Mouse (Mus musculus): ENCODE measurements around the gene Pxn. TPM values are rescaled to one million over a fixed set of nuclear protein-coding genes. Genes with fewer than 3 reads are reported as not detected.

Gene Pxn
- polyA plus RNA-seq, 1 experiment from 2014 or later: 18.3 TPM

- ATAC-seq: no peak
- H3K4me2 ChIP-seq (replicated peaks): no peak overlapping the region
- 54% methylated on average over 12 of the region's 12 CpGs for WGBS
Observed at GRCm38 (mm10) chr5:115524471-115524870, 18.0 kb downstream of the Pxn start.

DNA sequence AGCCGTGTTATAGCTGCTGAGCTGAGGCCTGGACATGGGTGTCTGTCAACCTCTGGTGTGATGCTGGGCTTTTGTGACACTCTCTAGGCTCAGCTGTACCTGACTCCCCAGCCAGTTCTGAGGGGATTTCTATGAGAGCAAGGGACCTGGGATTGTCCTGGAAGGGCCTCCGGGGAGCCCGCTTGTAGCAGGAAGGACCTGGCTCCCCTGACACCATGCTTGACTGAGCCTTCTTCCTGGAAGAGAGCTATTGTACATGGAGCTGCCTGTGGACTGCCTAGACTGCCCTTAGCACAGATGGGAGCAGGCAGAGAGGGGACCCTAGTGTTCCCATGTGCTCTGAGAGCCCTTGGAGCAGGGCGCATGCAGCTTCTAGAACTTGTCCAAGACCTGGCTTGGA lies 18.9 kb downstream of the Pxn start:
- Histone ChIP-seq H3K36me3 (no peaks in the 10 kb centered on the region), H3K27me3 (no peaks in the 10 kb centered on the region), H3K9me3 (no peaks in the 10 kb centered on the region), H3K4me2 (replicated peaks) (no peak overlapping the region), H3K4me3 (replicated peaks) (no peak overlapping the region), H3K4me1 (replicated peaks) (peaks cover 19% of the 10 kb centered on the region), H3K27ac (no peak overlapping the region), H3K9ac (replicated peaks) (no peak overlapping the region)
- 97% methylated on average over 4 of the region's 4 CpGs for WGBS
- ATAC-seq: no peak

More at GRCm38 (mm10) chr5:115524471-115524870, 18.0 kb downstream of the Pxn start:
- no peaks in the 10 kb centered on the region for H3K9me3 ChIP-seq
- peaks cover 12% of the 10 kb centered on the region for H3K4me1 ChIP-seq (replicated peaks)
- no peak overlapping the region for H3K27ac ChIP-seq
- H3K4me3 ChIP-seq (replicated peaks): no peak overlapping the region
- H3K36me3 ChIP-seq: no peaks in the 10 kb centered on the region
- no peaks in the 10 kb centered on the region for H3K27me3 ChIP-seq
- H3K9ac ChIP-seq (replicated peaks): peak overlapping the region; percentile 51; the same call in 1 of the 2 replicates

GRCm38 (mm10) chr5:115525943-115526342 lies 19.5 kb downstream of the Pxn start:
- no peak for ATAC-seq
- Histone ChIP-seq H3K9me3 (no peaks in the 10 kb centered on the region), H3K4me2 (replicated peaks) (no peak overlapping the region), H3K4me1 (replicated peaks) (peaks cover 23% of the 10 kb centered on the region), H3K27ac (no peak overlapping the region), H3K4me3 (replicated peaks) (no peak overlapping the region), H3K27me3 (no peaks in the 10 kb centered on the region), H3K9ac (replicated peaks) (no peak overlapping the region), H3K36me3 (no peaks in the 10 kb centered on the region)
- WGBS: 89% methylated on average over 9 of the region's 9 CpGs

- H3K4me2 ChIP-seq (replicated peaks): no peak overlapping the region
- 86% methylated on average over 17 of the region's 17 CpGs for WGBS
- H3K36me3 ChIP-seq: no peaks in the 10 kb centered on the region
- H3K4me1 ChIP-seq (replicated peaks): peaks cover 30% of the 10 kb centered on the region
- no peak for ATAC-seq
- no peaks in the 10 kb centered on the region for H3K27me3 ChIP-seq
- H3K9me3 ChIP-seq: no peaks in the 10 kb centered on the region
- no peak overlapping the region for H3K27ac ChIP-seq
- no peak overlapping the region for H3K9ac ChIP-seq (replicated peaks)
- no peak overlapping the region for H3K4me3 ChIP-seq (replicated peaks)
Observed at GRCm38 (mm10) chr5:115526456-115527202, 20.2 kb downstream of the Pxn start.

GRCm38 (mm10) chr5:115528128-115528527 lies 21.7 kb downstream of the Pxn start:
- H3K36me3 ChIP-seq: no peaks in the 10 kb centered on the region
- H3K4me2 ChIP-seq (replicated peaks): no peak overlapping the region
- no peak overlapping the region for H3K4me3 ChIP-seq (replicated peaks)
- H3K9ac ChIP-seq (replicated peaks): no peak overlapping the region
- peaks cover 37% of the 10 kb centered on the region for H3K4me1 ChIP-seq (replicated peaks)
- no peaks in the 10 kb centered on the region for H3K27me3 ChIP-seq
- H3K9me3 ChIP-seq: no peaks in the 10 kb centered on the region
- 94% methylated on average over 5 of the region's 5 CpGs for WGBS
- ATAC-seq: no peak
- H3K27ac ChIP-seq: no peak overlapping the region

GRCm38 (mm10) chr5:115529364-115529741 lies 22.9 kb downstream of the Pxn start:
- ATAC-seq: no peak
- Histone ChIP-seq H3K27ac (no peak overlapping the region), H3K27me3 (no peaks in the 10 kb centered on the region), H3K4me1 (replicated peaks) (peaks cover 35% of the 10 kb centered on the region), H3K4me2 (replicated peaks) (no peak overlapping the region), H3K4me3 (replicated peaks) (no peak overlapping the region), H3K36me3 (no peaks in the 10 kb centered on the region), H3K9me3 (no peaks in the 10 kb centered on the region), H3K9ac (replicated peaks) (no peak overlapping the region; the same call in 1 of the 2 replicates)
- 83% methylated on average over 8 of the region's 8 CpGs for WGBS

DNA sequence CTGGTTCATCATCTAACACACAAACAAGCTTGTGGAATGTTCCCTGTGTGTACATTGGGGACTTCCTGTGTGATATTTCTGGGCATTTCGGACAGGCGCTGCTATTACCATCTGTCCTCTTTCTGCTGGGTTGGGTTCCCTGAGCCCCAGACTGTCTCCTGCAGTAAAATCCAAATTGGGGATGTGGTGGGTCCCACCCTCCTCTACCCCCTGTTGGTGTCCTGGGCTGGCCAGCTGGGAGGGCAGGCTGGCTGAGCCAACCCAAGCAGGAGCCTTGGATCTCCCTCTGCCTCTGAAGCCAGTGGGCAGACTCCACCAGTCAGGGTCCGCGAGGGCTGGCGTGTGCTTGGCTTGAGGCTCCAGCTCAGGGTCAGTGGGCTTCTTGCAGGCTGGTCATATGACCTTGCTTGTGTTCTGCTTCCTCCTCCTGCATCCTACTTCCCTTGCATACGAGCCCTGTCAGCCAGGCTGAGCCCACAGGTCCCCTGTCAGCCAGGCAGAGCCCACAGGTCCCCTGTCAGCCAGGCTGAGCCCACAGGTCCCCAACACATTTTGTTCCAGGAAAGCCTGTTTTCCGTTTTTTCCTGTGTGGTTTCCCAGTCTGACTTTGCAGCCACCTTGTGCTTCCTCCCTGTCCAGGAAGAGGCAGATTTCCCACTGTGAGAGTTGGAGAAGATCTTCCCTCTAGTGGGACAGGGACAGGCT lies 23.4 kb downstream of the Pxn start:
- 79% methylated on average over 7 of the region's 7 CpGs for WGBS
- Histone ChIP-seq H3K36me3 (no peaks in the 10 kb centered on the region), H3K27me3 (no peaks in the 10 kb centered on the region), H3K4me2 (replicated peaks) (no peak overlapping the region), H3K9ac (replicated peaks) (peak overlapping the region; percentile 30; the same call in 1 of the 2 replicates), H3K4me1 (replicated peaks) (peaks cover 37% of the 10 kb centered on the region), H3K4me3 (replicated peaks) (no peak overlapping the region), H3K27ac (peak overlapping the region; percentile 15; the same call in 1 of the 2 replicates), H3K9me3 (no peaks in the 10 kb centered on the region)
- ATAC-seq: no peak

GRCm38 (mm10) chr5:115530447-115530809 lies 24.0 kb downstream of the Pxn start:
- H3K4me3 ChIP-seq (replicated peaks): no peak overlapping the region
- H3K27me3 ChIP-seq: no peaks in the 10 kb centered on the region
- no peak for ATAC-seq
- peak overlapping the region; percentile 15; the same call in 1 of the 2 replicates for H3K27ac ChIP-seq
- H3K9me3 ChIP-seq: no peaks in the 10 kb centered on the region
- no peak overlapping the region for H3K9ac ChIP-seq (replicated peaks)
- WGBS: 81% methylated on average over 8 of the region's 8 CpGs
- H3K36me3 ChIP-seq: no peaks in the 10 kb centered on the region
- H3K4me1 ChIP-seq (replicated peaks): peaks cover 41% of the 10 kb centered on the region
- H3K4me2 ChIP-seq (replicated peaks): no peak overlapping the region

DNA sequence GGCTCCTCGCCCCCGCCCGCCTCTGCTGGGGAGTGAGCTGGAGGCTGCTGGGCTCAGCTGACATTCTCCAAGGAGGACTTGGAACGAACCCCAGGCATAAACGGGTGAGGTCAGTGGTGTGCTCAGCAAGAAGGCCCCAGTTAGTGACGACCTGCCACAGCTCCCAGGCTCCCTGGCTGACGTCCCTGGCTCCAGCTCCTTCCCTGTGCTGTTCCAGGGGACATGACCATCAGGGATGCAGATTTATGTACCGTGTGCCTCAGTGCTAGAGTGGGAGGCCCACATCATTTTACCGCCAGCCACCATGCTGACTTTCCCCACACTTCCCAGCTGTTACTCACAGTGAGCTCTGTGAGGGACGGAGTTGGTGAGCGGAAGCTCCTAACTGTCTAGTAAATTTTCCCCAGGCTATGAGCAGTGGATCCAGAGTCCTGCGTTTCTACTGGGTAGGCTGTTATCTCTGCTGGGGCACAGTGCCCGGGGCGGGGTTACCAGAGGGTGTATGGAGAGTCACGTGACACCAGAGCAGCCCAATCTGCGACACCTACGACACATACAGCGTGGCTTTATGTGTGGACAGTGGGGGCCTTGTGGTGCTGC lies 25.3 kb downstream of the Pxn start:
- peaks cover 41% of the 10 kb centered on the region for H3K4me1 ChIP-seq (replicated peaks)
- H3K9me3 ChIP-seq: no peaks in the 10 kb centered on the region
- H3K27me3 ChIP-seq: no peaks in the 10 kb centered on the region
- H3K36me3 ChIP-seq: no peaks in the 10 kb centered on the region
- 69% methylated on average over 18 of the region's 18 CpGs for WGBS
- H3K4me2 ChIP-seq (replicated peaks): no peak overlapping the region
- no peak overlapping the region for H3K27ac ChIP-seq
- 0 out of 2 replicates have a peak, but pooled peaks have one; percentile 32 for ATAC-seq
- no peak overlapping the region for H3K4me3 ChIP-seq (replicated peaks)
- H3K9ac ChIP-seq (replicated peaks): no peak overlapping the region

GRCm38 (mm10) chr5:115534290-115534731 lies 27.8 kb downstream of the Pxn start:
- no peak overlapping the region for H3K9ac ChIP-seq (replicated peaks)
- H3K4me2 ChIP-seq (replicated peaks): no peak overlapping the region
- H3K9me3 ChIP-seq: no peaks in the 10 kb centered on the region
- H3K36me3 ChIP-seq: no peaks in the 10 kb centered on the region
- peaks cover 49% of the 10 kb centered on the region for H3K4me1 ChIP-seq (replicated peaks)
- ATAC-seq: no peak
- WGBS: 21% methylated on average over 16 of the region's 16 CpGs
- no peak overlapping the region for H3K27ac ChIP-seq
- H3K27me3 ChIP-seq: no peaks in the 10 kb centered on the region
- H3K4me3 ChIP-seq (replicated peaks): no peak overlapping the region

- H3K4me3 ChIP-seq (replicated peaks): no peak overlapping the region
- ATAC-seq: no peak
- H3K27me3 ChIP-seq: no peaks in the 10 kb centered on the region
- no peak overlapping the region for H3K4me2 ChIP-seq (replicated peaks)
- peaks cover 47% of the 10 kb centered on the region for H3K4me1 ChIP-seq (replicated peaks)
- 70% methylated on average over 8 of the region's 8 CpGs for WGBS
- no peak overlapping the region for H3K9ac ChIP-seq (replicated peaks)
- H3K9me3 ChIP-seq: no peaks in the 10 kb centered on the region
- no peak overlapping the region for H3K27ac ChIP-seq
- H3K36me3 ChIP-seq: no peaks in the 10 kb centered on the region
Observed at GRCm38 (mm10) chr5:115534856-115535255, 28.4 kb downstream of the Pxn start.

DNA sequence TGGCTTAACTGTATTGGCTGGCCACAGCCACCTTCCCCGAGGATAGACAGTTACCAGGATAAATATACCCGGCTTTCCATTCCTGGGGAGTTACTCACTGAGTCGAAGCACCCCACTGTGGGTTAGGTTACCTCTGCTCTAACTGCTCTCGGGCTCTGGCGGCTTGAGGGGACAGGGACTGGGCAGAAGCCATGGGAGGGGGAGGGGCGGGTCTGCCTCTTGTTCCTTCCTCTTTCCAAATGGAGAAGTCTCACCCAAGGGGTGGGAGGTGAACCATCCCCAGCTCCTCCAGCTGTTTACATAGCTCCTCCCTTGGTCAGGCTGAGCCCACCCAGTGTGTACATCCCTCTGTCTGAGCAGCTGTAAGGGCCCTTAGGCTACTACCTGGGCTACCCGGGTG lies 29.2 kb downstream of the Pxn start:
- H3K9ac ChIP-seq (replicated peaks): no peak overlapping the region
- H3K27ac ChIP-seq: no peak overlapping the region
- no peaks in the 10 kb centered on the region for H3K36me3 ChIP-seq
- H3K4me2 ChIP-seq (replicated peaks): no peak overlapping the region
- WGBS: 39% methylated on average over 7 of the region's 7 CpGs
- H3K4me1 ChIP-seq (replicated peaks): peaks cover 39% of the 10 kb centered on the region
- no peaks in the 10 kb centered on the region for H3K9me3 ChIP-seq
- H3K27me3 ChIP-seq: no peaks in the 10 kb centered on the region
- H3K4me3 ChIP-seq (replicated peaks): no peak overlapping the region
- no peak for ATAC-seq
